Mouse (Mus musculus): ENCODE measurements around the gene Cacna1d. TPM values are rescaled to one million over a fixed set of nuclear protein-coding genes. Genes with fewer than 3 reads are reported as not detected.

The Cacna1d gene
- total and polyA plus RNA-seq, 3 experiments: not detected

DNA sequence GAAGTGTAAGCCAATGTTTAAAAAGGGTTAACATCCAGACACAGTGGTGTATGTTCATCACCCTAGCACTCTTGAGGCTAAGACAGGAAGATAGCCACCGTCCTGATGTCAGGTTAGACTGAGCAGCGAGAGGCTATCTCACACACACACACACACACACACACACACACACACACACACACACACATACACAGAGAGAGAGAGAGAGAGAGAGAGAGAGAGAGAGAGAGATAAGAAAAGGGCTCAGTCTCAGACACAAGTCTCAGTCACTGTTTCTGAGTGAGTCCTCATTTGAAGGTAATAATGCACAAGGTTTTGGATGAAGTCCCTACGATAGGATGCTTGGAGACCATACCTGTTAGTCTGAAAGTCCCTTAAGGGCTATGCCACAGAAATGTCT, 322.9 kb downstream of the Cacna1d start:
- TF ChIP-seq MAFK (IDR thresholded peaks at IDR 0.05; ENCODE audit: borderline replicate concordance, low read depth, low read length) (no peak), E2F4 (IDR thresholded peaks at IDR 0.05; ENCODE audit: borderline replicate concordance, low read depth, low read length) (no peak), TCF12 (IDR thresholded peaks at IDR 0.05; ENCODE audit: low read depth, low read length) (peak; percentile 42; the same call in 1 of the 2 replicates), GATA1 (IDR thresholded peaks at IDR 0.05; ENCODE audit: low read depth, low read length) (peak; percentile 58; the same call in 1 of the 2 replicates), ETS1 (IDR thresholded peaks at IDR 0.05; ENCODE audit: low read depth, low read length) (peak; percentile 53; the same call in 1 of the 2 replicates), CHD1 (IDR thresholded peaks at IDR 0.05; ENCODE audit: low read depth, low read length) (no peak), MYC (IDR thresholded peaks at IDR 0.05; ENCODE audit: low read depth, low read length) (no peak), JUND (IDR thresholded peaks at IDR 0.05; ENCODE audit: low read depth, low read length) (0 out of 2 replicates have a peak, but pooled peaks have one; percentile 58), EP300 (IDR thresholded peaks at IDR 0.05; ENCODE audit: low read depth in 1 of 2, low read length in 2 of 2) (peak; percentile 47 to 57; a peak in 2 of 4 replicates)
- Histone ChIP-seq H3K27ac (ENCODE audit: control insufficient read depth, low read depth, low read length) (no peak overlapping the region), H3K79me2 (ENCODE audit: control insufficient read depth, insufficient read depth, low read length, poor library complexity) (no peaks in the 10 kb centered on the region), H3K4me3 (ENCODE audit: control insufficient read depth in 1 of 2, insufficient read depth in 1 of 2, low read depth in 2 of 2, low read length in 2 of 2) (no peak overlapping the region), H3K4me1 (ENCODE audit: control insufficient read depth in 1 of 2, insufficient read depth in 2 of 2, low read length in 2 of 2) (peaks cover 4 to 22% of the 10 kb centered on the region in 2 experiments), H3K9ac (ENCODE audit: control insufficient read depth, low read depth, low read length, poor library complexity, severe bottlenecking) (no peak overlapping the region), H3K36me3 (ENCODE audit: control insufficient read depth in 1 of 2, insufficient read depth in 2 of 2, low read length in 2 of 2) (peaks cover 0 to 15% of the 10 kb centered on the region in 2 experiments; a peak in 2 of 4 replicates), H3K9me3 (replicated peaks; ENCODE audit: insufficient read depth, low read length) (no peaks in the 10 kb centered on the region), H3K27me3 (ENCODE audit: control insufficient read depth in 1 of 2, insufficient read depth in 2 of 2, low read length in 2 of 2) (no peaks in the 10 kb centered on the region)
- DNase-seq (ENCODE audit: low read depth, low spot score): peak; percentile 45

DNA sequence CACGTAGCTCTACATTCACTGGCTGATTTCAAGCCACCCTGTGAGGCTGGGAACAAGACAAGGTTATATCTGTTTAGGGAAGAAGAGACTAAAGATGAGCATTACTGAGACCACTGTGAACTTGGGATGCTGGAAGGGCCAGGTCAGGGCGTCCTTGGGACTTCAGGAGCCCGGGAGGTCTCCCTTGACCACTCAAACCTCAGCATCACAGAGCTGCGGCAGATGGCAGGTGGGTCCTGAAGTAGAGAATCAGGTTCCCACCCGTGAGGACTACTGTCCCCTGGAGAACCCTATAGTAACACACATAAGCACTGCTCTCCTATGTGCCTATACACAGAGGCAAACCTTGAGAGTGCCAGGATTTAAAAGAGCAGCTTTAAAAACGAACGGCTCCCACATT, 323.6 kb downstream of the Cacna1d start:
- no peak overlapping the region for H3K4me3 ChIP-seq (ENCODE audit: control insufficient read depth in 1 of 2, insufficient read depth in 1 of 2, low read depth in 2 of 2, low read length in 2 of 2)
- no peaks in the 10 kb centered on the region for H3K79me2 ChIP-seq (ENCODE audit: control insufficient read depth, insufficient read depth, low read length, poor library complexity)
- H3K9ac ChIP-seq (ENCODE audit: control insufficient read depth, low read depth, low read length, poor library complexity, severe bottlenecking): no peak overlapping the region
- no peak for TF ChIP-seq ZMIZ1 (IDR thresholded peaks at IDR 0.05; ENCODE audit: low read depth, low read length)
- TF ChIP-seq E2F4 (IDR thresholded peaks at IDR 0.05; ENCODE audit: borderline replicate concordance, low read depth, low read length): no peak
- TF ChIP-seq KAT2A (conservative IDR thresholded peaks at IDR 0.05; ENCODE audit: low read depth, low read length): no peak
- no peak for TF ChIP-seq POLR2AphosphoS5 (IDR thresholded peaks at IDR 0.05; ENCODE audit: borderline replicate concordance, low read depth, low read length)
- TF ChIP-seq USF2 (IDR thresholded peaks at IDR 0.05; ENCODE audit: borderline replicate concordance in 1 of 2, insufficient read depth in 1 of 2, low read depth in 1 of 2, low read length in 2 of 2): no peak
- no peak for TF ChIP-seq TBP (IDR thresholded peaks at IDR 0.05; ENCODE audit: low read depth, low read length)
- no peak for TF ChIP-seq EP300 (IDR thresholded peaks at IDR 0.05; ENCODE audit: low read depth in 1 of 2, low read length in 2 of 2)
- no peak for TF ChIP-seq ZKSCAN1 (IDR thresholded peaks at IDR 0.05; ENCODE audit: low read depth, low read length)
- TF ChIP-seq BHLHE40 (IDR thresholded peaks at IDR 0.05; ENCODE audit: borderline replicate concordance, low read depth, low read length): no peak
- TF ChIP-seq MAFK (IDR thresholded peaks at IDR 0.05; ENCODE audit: borderline replicate concordance, low read depth, low read length): no peak
- TF ChIP-seq ELF1 (IDR thresholded peaks at IDR 0.05; ENCODE audit: low read depth, low read length): no peak
- peaks cover 4 to 22% of the 10 kb centered on the region in 2 experiments for H3K4me1 ChIP-seq (ENCODE audit: control insufficient read depth in 1 of 2, insufficient read depth in 2 of 2, low read length in 2 of 2)
- no peaks in the 10 kb centered on the region for H3K9me3 ChIP-seq (replicated peaks; ENCODE audit: insufficient read depth, low read length)
- no peak overlapping the region for H3K27ac ChIP-seq (ENCODE audit: control insufficient read depth, low read depth, low read length)
- H3K27me3 ChIP-seq (ENCODE audit: control insufficient read depth in 1 of 2, insufficient read depth in 2 of 2, low read length in 2 of 2): no peaks in the 10 kb centered on the region
- DNase-seq (ENCODE audit: low read depth, low spot score): no peak
- H3K36me3 ChIP-seq (ENCODE audit: control insufficient read depth in 1 of 2, insufficient read depth in 2 of 2, low read length in 2 of 2): peaks cover 0 to 15% of the 10 kb centered on the region in 2 experiments; a peak in 2 of 4 replicates

All from MEL (cell line).